Mouse (Mus musculus) heart, adult 18-20 months (tissue): Measurements from ENCODE around the gene Exog. TPM values are rescaled to one million over a fixed set of nuclear protein-coding genes. Genes with fewer than 3 reads are reported as not detected.
A peak's percentile ranks its signal among the peaks of the same experiment; 100 is the strongest.

Experiments used
- DNase-seq, 2 experiments: peaks; one replicate each; pipeline ENCODE4 v3.0.0; 2021 to 2022; ENCODE audit warnings: mixed read lengths in 1 of 2
- total RNA-seq, 2 experiments: library from RNA; stranded (reverse); gene quantifications; 2 replicates each; pipeline ENCODE4 v1.2.3; 2021

Exog gene
- total RNA-seq, 2 experiments from 2014 or later, result 2.7 to 4.0 TPM

DNA sequence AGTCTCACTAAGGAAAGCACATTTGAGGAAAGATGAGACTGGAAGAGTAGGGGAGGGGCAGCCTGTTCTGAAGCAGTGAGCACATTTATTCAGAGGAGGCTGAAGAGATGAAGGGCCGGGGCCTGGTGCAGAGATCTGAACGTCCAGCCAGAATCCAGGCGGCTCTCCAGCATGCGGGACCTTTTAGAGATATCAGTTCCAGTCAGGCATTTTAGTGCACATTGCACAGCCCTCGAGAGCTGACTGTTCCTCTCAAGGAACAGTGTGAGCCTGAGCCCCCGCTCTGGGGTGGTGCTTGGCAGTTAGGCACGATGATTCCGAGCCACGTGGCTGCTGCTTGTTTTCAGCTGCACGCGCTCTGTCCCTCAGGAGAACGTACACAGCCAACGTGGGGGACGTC is 12.4 kb downstream of the Exog start:
- DNase-seq, result peak in 1 of 2 experiments; percentile 42

DNA sequence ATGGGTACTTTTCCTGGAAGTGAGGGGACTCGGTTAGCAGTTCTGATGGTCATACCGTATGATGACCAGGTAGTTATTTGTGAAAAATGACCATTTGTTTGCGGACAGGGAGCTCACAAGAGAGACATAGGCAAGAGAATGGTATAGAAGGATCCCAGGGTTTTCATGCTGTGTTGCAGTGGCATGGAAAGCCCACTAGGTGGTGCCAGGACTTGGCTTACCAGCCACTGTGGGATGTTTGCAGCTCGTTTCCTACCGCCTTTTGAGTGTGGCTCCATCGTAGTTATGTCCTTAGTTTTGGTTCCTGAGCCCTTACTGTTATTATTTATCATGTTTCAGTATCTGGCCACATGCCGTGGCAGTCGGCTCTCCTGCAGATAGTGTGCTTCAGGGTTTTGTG is 15.7 kb downstream of the Exog start:
- DNase-seq, result peak; percentile 52 to 79

DNA sequence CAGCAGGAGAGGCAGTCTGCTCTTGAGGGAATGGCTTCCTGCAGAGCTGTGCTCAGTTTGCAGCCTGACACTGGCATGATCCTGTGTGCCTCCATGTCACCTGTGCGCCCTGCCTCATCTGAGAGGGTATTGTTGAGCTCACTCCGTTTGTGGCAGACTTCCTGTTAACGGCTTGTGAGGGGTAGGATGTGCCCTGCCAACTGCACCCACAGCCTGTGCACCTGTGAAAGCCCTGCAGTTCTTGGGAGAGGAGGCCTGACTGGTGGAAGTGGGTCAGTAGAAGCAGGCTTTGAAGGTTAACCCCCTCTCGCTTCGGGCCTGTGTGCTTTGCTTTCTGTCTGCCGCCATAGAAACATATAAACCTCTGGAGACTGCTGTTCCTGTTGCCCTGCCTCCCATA is 20.3 kb downstream of the Exog start:
- no peak for DNase-seq

DNA sequence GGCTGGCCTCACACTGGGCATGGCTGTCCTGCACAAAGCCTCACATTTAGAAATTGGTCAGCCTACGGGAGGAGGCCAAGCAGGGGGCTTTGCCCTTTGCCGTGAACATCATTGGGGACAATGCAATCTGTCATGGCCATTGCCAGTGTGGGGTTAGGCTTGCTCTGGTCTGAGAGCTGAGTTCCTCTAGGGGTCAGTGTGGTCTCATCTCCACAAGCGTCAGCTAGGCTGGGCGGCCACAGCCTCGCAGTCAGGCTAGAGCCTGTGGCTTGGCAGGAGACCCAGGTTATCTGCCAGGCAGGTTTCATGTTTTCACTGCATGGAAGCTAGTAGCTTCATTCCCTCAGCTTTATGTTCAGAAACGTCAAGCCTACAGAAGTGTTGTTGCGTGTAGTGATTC is 20.9 kb downstream of the Exog start:
- peak; percentile 62 to 72 for DNase-seq

DNA sequence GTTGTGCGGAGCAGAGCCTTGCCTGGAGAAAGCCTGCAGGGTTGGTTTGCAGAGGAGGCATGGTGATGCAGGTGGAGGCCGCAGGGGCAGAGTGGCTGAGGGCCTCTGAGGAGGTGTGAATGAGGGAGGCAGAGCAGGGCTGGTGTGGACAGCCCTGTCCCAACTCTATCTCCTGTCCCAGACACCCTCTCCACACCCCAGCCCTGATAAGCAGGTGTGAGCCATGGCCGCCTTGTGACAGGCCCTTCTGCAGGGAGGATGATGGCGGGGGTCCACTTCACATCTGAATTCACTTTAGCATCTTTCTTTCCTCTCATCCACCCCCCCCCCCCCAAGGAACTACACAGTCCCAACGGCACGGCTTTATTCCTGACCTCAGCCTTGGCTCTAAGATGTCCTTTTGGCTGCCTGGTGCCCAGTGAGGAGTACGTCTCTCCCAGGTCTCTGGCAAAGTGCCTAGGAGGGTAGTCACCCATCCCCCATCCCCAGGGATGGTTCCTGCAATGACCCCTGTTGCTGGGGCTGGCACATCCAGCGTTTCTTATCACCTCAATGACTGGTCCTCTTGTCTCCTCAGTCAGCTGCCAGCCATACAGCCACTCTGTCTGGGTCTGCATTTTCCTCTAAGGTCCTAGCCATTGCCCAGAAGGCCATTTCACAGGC is 25.1 kb downstream of the Exog start:
- peak; percentile 83 to 84 for DNase-seq

DNA sequence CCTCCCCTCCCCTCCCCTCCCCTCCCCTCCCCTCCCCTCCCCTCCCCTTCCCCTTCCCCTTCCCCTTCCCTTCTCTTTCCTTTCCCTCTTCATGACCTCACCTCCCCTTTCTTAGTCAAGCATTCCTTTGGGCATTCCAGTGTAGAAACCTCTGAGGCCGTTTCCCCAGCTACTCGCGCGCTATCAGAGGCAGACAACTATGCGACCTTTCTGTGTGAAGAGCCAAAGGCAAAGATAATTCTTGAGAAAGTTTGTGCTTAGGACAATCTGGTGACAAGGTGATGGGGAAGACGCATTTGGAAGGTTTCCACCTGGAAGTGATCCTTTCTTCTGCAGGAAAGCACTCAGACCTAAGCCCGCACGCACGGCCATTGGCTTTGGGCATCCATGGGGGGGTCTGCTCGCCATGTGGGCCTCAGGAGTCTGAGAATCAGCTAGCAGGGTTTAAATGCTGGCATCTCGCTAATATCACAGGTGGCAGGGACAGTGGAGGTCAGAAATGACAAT is 27.7 kb downstream of the Exog start:
- DNase-seq, result no peak

DNA sequence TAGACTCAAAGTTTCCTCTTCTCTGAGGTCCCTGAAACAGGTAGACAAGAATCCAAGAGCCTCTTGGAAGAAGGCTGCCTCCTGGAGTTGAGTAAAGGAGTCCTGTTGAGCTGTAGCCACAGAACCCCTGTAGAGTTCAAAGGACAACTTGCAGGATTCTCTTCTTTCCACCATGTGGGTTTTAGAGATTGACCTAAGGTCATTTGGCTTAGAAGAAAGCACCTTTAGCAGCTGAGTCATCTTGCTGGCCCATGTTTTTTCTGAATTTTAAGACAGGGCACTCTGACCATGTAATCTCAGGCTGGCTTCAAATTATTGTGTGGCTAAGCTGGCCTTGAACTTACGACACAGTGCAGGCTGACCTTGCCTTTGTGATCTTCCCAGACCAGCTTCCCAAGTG is 28.3 kb downstream of the Exog start:
- DNase-seq, result no peak

DNA sequence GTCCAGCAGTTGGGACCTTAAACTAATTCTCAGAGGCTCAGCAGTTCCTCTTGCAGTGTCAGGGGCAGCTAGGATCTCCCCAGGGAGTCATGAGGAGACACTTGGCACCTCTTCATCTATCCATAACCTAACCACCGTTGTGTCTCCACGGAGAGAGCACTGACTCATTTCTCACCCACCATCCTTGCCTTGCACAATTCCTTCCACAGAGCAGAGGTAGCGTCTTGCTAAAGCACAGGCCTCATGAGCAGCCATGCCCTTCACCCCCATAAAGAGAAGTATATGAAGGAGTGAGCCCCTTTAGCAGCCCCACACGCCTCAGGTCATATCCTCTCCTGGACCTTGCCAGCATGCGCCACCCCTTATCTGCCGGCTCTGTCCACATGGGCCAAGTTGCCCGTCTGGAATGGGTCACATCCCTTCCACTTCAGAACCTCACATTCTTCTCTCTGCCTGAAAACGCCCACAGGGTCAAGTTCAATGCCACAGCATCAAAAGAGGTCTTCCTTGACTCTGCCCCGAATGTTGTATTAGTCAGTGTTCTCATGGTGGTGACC is 28.9 kb downstream of the Exog start:
- no peak for DNase-seq

DNA sequence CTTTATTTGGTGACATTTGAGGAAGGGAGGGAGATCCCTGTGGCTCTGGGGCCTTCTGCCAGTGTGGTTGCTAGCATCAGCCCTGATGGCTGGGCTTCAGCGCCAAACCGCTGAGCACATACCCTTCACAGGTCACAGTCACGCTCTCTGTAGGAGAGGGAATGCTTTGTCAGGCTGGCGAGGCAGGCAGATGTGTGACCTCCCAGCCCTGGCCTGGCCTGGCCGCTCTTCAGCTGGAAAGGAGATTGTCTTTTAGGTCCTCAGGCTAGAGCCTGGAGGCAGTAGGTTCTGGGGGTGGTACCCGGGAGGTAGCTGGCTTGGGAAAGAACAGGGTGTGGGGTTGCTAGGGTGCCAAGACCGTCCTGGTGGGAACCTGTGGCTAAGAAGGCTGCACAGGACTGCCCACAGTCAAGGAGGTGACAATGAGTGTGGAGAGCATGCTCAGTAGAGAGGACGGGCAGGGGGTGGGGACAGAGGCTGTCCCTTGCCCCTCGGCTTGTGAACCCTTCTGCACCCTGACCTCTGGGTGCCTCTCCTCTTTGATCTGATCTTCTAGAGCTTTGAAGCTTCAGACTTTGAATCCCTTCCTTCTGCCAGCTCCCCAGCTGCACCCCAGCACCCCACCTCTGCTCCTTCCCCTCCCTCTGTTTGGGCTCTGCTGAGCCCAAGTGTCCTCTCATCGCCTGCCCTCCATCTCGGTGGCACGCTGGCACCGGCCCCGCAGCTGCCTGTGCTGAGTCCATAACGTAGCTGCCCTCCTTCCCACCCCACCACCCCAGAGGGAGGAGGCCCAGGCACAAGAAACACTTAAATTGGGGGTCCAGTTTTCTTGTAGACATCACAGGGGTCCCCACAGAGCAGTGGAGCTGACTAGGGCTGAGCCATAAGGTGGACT is 30.2 kb downstream of the Exog start:
- peak; percentile 66 to 81 for DNase-seq

DNA sequence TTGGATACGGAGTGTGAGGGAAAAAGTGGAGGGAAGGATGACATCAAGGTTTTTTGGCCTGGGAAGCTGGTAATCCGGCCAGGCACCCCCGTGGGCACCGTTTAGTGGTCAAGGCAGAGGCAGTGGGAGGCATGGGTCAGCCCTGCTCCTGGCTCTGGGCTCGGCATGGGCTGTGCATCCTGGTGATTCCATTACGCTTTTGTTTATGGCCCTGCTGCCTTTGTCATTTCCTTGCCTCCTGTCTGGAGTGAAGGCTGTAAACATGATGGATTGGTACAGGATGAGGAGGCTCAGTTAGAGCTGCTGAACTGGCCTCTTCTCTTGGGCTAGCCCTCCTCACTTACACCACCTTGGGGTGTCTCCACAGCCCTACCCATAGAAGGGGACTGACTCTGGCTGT is 33.0 kb downstream of the Exog start:
- no peak for DNase-seq

DNA sequence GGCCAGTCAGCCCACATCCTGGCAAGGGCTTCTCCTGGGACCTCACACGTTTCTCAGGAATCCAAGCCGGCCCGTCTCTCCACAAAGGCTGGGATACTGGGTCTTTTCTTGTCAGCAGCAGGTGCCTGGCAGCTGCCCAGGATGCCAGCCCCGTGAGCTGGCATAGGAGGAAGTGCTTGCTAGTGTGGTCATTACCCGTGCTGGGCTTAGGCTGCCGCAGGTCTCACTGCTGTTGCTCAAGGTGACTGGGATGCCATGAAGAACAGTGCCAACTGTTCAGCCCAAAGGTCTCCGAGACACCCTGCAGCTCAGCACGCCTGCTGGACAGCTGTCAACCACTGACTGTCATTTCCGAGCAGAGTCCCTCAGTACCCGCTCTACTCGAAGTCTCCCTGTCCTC is 33.6 kb downstream of the Exog start:
- peak in 1 of 2 experiments; percentile 47 for DNase-seq

DNA sequence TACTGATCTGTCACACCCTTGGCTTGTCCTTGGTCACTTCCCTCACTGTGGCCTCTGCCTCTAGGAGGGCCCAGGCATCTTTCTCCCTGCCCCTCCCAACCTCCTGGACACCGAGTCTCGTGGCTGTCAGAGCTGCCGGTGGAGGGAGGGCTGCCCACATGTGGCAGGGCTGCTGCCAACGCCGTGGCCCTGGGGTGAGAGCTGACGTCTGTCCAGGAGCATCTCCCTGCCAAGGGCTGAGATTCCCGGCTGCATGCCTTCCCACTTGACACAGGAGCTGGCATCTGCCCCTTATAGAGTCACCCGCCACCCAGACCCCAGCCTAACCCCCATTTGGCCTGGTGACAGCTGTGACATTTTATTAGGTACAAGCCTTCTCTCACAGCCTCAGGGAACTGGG is 34.6 kb downstream of the Exog start:
- peak; percentile 81 to 88 for DNase-seq

DNA sequence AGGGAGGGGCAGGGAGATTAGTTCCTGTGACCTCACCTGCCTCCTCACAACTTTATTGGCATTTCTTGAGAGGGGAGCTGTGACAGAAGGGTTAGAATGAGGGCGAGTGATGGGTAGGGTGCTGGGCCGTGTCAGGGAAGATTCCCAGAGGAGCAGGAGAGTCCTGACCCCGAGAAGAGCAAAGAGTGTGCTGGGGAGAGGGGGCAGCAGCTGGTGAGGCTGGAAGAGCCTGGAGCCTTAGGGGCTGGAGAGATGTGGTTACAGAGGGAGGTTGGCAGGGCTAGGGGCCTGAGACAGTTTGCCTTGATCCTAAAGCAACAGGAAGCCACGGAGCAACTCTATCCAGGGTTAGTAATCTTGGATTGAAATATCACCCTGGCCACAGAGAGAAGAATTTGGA is 36.9 kb downstream of the Exog start:
- no peak for DNase-seq

DNA sequence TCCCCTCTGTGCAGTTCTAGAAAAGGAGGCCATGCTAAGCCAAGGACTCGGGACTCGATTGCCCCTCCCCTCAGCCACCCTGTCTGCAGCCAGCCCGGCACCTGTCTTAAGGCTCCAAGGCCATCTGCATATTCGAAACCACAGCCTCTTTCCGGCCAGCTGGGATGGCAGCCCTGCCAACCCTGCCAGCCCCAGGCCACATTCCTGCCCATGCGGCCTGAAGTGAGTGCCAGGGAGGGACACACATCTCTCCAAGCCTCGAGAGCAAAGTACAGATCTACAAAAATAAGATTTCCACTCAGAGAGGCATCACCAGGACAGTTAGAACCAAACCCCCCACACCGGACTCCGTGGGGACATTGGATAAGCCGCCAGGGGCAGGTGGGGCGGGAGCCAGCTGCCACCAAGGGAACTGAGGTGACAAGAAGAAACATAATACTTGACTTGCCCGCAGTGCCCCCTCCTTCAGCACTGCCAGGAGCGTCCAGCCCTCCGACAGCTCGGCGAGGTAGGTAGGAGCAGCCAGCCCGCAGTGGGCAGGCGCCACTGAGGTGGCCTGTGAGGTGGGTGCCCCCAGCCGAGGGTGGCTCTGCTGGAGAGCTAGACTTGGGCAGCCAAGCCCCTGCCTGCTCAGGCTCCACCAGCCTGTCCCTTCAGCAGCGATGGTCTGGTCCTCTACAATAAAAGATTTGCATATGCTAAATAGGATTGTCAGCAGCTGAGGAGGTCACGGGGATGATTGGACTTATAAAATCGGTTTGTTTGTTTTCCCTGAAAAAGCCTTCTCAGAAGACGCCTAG is 39.0 kb downstream of the Exog start:
- peak; percentile 53 to 76 for DNase-seq

DNA sequence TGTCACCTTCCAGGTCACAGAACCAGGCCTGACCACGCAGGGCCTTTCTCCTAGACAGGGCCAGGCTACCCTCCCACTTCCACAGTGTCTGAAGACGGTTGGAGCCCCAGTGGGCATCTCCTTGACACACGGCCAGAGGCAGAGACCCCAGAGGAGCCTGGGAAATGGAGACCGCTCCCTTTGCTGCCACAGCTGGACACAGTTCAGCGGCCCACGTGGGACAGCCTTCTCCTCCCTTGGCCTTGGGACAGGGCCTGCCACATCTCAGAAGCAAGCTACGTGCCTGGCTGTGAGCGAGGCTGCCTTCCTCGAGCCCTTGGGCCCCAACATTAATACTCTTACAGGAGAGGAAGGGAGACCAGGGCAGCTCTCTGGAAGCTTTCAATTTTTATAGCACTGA is 39.7 kb downstream of the Exog start:
- DNase-seq, result peak; percentile 40 to 45

DNA sequence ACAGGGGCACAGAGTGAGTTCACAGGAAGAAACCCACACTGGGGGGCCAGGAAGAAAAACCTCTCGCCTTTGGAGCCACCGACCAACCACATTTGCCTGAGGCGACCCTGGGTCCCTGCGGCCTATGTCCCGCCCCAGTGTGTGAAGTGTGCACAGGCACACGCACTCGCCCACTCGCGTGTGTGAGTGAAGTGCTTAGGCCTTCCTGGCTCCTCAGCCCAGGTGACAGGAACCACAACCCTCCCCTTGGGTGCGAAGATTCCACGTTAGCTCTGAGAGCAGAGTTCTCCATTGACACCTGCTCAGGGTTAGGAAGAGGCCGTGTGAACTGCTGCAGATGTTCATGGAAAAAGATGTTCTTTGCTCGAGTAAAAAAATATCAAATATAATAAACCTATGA is 40.1 kb downstream of the Exog start:
- DNase-seq, result no peak

DNA sequence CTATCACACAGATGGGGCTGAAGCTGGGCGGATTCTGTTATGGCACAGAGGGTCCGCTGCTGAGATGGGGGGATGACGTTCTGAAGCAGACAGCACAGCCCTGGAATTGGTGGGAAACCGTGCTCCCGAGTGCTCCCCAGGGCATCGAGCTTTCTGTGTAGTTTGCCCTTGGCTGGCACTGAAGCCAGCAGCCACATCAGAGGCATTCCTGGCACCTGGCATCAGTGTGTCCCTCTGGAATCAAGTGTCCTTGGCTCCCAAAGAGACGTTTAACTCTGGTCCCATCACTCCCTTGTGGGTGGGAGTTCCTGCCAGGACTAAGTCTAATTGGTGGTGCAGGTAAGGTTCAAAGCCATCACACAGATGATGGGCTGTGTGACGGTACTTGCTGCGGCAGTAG is 51.6 kb downstream of the Exog start:
- DNase-seq, result peak in 1 of 2 experiments; percentile 65

DNA sequence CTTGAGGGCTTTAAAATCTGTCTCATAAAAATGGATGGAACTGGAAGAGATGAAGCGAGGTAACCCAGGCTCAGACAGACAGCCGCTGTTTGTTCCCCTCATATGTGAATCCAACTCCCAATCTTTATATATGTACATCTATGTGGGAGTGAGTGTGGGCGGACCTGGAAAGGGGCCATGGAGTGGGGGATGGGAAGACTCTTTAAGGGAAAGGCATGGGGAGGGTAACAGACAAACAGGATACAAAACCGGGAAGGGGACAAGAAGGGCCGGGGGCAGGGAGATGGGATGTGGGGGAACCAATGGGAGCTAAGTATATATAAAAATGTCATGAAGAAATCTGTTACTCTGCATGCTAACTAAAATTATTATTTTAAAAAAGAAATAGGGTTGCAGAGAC is 52.2 kb downstream of the Exog start:
- DNase-seq, result no peak

DNA sequence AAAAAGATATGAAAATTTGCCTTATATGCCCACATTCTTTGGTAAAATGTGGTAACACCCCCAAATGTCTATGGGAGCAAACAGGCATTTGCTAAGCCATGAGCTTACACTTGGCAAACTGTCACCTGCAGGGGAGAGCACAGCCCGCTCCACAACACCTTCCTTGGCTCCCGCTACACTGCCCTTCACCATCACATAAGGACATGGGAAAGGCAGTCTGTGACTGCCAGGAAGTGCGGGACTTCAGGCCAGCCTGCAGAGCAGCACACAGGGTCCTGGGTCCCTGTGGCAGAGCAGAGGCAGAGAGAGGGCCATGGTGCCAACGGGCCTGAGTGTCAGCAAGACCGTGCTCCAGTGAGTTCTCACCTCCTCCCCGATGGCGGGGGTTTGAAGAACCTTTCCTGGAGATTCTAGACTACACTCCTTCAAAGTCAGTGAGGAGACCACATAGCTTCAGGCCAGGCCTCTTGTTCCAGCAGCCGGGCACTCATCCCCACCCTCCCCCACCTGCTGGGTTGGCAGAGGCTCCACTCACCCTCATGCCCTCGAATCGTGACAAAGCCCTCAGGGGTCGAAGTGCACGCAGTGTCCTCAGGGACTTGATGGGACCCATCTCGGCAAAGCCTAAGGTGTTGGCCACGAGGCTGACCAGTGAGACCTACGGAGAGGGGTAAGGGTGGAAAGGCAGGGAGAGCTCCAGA is 53.0 kb downstream of the Exog start:
- DNase-seq, result peak; percentile 35 to 78

DNA sequence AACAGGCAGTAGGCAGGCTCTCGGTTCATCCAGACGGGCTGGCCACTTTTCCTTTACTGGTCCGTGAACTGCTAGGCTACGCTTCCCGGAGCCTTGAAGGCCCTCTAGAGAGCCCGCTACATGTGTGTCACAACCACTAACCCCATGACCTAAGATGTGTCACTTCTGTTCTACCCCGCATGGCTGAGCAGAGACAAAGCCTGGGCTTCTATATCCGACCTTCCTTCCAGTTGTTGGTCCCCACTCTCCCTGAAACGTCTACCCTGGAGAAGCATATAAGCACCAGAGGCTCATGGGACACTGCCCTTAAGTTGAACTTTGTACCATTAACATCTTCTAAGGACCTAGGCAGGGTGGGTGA is 53.5 kb downstream of the Exog start:
- no peak for DNase-seq

DNA sequence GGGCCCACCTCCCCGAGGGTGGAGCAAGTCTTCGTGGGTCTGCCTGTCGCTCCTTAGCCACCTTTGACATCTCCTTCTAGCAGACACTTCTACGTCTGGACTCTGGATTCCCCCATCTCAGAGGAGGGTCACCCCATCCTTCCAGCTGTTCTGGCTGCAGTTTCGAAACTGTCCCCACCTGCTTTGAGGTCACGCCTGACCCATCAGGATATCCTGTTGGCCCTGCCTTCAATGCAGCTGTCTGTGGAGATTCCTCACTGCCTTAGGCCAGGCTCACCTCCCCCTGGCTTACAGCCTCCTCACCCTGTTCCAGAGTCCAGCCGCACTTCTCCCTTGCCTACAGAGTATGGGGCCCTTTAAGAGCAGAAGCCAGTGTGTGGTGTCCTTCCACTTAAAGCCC is 54.1 kb downstream of the Exog start:
- DNase-seq, result no peak

DNA sequence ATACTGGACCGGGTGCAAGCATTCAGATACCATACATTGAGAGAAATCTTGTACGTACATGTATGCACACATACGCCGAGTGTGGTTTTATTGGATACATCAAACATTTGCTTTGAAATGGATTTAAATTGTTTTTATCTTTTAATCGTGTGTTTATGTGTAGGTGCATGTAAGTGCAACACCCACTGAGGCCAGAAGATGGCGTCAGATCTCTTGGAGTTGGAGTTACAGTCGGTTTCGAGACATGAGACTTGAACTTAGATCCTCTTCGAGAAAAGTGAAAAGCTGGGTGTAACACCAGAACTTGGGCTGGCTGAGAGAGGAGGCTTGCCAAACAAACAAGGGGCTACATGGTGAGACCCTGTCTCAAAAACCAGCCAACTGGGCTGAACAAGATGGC is 58.9 kb downstream of the Exog start:
- no peak for DNase-seq
